Mouse (Mus musculus): ENCODE results near the gene Kcnq2.

DNA sequence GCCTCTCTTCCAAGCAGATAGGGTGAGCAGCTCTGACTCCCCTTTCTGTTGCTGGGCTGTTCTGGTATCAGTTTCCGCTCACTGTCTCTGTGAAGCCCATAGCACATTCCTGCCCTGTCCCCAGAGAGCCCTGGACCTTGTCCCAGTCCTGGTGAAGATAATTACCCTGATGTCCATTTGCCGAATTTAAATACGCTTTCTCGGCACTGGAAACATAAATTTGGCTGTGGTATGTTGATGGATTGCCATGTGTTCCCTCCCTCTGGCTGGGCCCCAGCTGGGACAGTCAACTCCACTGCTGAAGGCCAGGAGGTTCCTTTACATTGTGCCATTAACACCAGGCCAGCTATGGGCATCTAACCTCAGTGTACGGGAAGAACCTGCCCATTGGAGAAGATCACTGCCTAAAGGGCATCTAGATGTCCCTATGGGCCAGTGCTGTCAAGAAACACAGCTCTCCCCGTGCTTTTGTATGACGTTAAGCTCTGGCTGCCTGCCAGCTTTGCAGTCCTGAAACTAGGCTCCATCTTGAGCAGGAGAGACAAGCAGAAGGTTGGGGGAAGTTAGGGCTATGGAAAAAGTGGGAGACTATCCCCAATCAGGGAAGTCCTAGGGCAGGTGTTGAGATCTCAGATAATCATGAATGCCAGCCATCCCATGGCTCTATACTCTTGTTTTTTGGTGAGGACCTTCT is 86.7 kb downstream of the Kcnq2 start:
- TF ChIP-seq CTCF (IDR thresholded peaks at IDR 0.05; ENCODE audit: extremely low read depth, insufficient read depth, insufficient read length, insufficient replicate concordance): no peak
- TF ChIP-seq POLR2A (IDR thresholded peaks at IDR 0.05; ENCODE audit: low read depth, low read length): no peak

Data from spleen, adult 2 months (tissue).